Mouse (Mus musculus) large intestine, adult 2 months (tissue): ENCODE data around the gene Plxnd1. TPM values are rescaled to one million over a fixed set of nuclear protein-coding genes. Genes with fewer than 3 reads are reported as not detected.

ENCODE experiments used
- DNase-seq: peaks from one replicate; pipeline ENCODE4 v3.0.0-alpha.2; 2012; ENCODE audit warnings: low read depth, low spot score
- WGBS: fragments of 180-500 bp; shearing (Covaris S2); methylation state at CpG from one replicate; pipeline ENCODE4 v1.1.7; 2018; 5-methylcytosine and 5-hydroxymethylcytosine counted together
- polyA plus RNA-seq: library from polyadenylated mRNA; depleted of rRNA; stranded (reverse); fragments of >200 nt; gene quantifications from 2 replicates; pipeline ENCODE4 v1.2.3, GENCODE M21; 2012; rRNA removed

Gene Plxnd1
- polyA plus RNA-seq, 1 experiment: 12.9 TPM

DNA sequence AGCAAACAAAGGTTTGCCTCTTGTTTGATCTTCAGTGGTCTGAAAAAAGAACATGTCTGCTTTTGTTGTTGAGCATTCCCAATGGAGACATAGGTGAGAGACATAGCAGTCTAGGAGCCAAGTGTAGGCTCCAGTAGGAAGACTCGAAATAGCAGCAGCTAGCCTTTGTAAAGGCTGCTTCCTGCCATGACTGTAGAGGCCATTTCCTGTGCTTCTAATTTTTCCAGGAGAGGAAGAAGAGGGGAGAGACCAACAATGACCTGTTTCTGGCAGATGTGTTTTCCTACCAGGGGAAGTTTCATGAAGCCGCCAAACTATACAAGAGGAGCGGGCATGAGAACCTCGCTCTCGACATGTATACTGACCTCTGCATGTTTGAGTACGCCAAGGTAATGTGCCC is 89.2 kb downstream of the Plxnd1 start:
- DNase-seq: no peak
- WGBS: 90% methylated on average over 6 of the region's 6 CpGs

Other genes with a start within 250 kb of the Plxnd1 start
- gene Tmem40, start 232.6 kb downstream of the Plxnd1 start, polyA plus RNA-seq: 0.22 and 0.37 TPM in 2 replicates
- 2.9 and 3.4 TPM in 2 replicates for gene Cand2, start 220.5 kb downstream of the Plxnd1 start, polyA plus RNA-seq
- gene Rpl32, start 186.3 kb downstream of the Plxnd1 start, polyA plus RNA-seq: 880 and 963 TPM in 2 replicates
- gene Efcab12, start 156.6 kb downstream of the Plxnd1 start, polyA plus RNA-seq: 0.04 and 0.12 TPM in 2 replicates
- gene Mbd4, start 141.6 kb downstream of the Plxnd1 start, polyA plus RNA-seq: 1.6 and 2.4 TPM in 2 replicates
- gene Ift122, start 141.5 kb downstream of the Plxnd1 start, polyA plus RNA-seq: 3.7 and 3.9 TPM in 2 replicates
- 0.12 and 0.22 TPM in 2 replicates for gene Rho, start 63.3 kb downstream of the Plxnd1 start, polyA plus RNA-seq
- not detected in 2 replicates for gene H1foo, start 50.1 kb downstream of the Plxnd1 start, polyA plus RNA-seq
- gene Tmcc1, start 198.5 kb upstream of the Plxnd1 start, polyA plus RNA-seq: 9.7 and 16.6 TPM in 2 replicates
- 24.6 and 40.3 TPM in 2 replicates for gene Washc2, start 213.0 kb upstream of the Plxnd1 start, polyA plus RNA-seq